ENCODE assay signal across 11 mouse cellular contexts in genomic region chr4:124317042-124317441, GRCm38 (mm10).
DNase-seq lines count a peak whose midpoint lies in the region; ATAC-seq and TF ChIP-seq lines count a peak whose summit lies in the region.
"Had no signal": no experiment of that assay in that cellular context is flagged by ENCODE, and none has a peak within 500 bp of the region (broad histone marks: within the 10 kb centered on the region; RNA-seq: fewer than 3 reads in every experiment).

No protein-coding gene starts in this region.

- peak; percentile 66 for ATAC-seq in kidney, embryonic 15.5 days (replicated peaks; ENCODE audit: low FRiP score)
- ATAC-seq in stomach, postnatal 0 days (ENCODE audit: low FRiP score, low TSS enrichment), result no peak
- ATAC-seq: forebrain, postnatal 0 days had no signal

- no peaks in the 10 kb centered on the region for H3K4me1 ChIP-seq in lung, adult 2 months (ENCODE audit: control insufficient read depth, insufficient read depth, low read length)
- H3K4me1 ChIP-seq in kidney, embryonic 15.5 days, result no peaks in the 10 kb centered on the region
- H3K4me1 ChIP-seq in stomach, postnatal 0 days (replicated peaks; ENCODE audit: control insufficient read depth, insufficient read depth), result no peaks in the 10 kb centered on the region

- H3K4me2 ChIP-seq in kidney, embryonic 15.5 days, result no peak overlapping the region
- no peak overlapping the region for H3K4me2 ChIP-seq in stomach, postnatal 0 days (replicated peaks; ENCODE audit: low read depth)

- TF ChIP-seq POLR2A in lung, adult 2 months (IDR thresholded peaks at IDR 0.05; ENCODE audit: borderline replicate concordance, extremely low read depth, low read depth, low read length), result no peak

- no peak overlapping the region for H3K27ac ChIP-seq in kidney, embryonic 15.5 days
- H3K27ac ChIP-seq in stomach, postnatal 0 days (replicated peaks), result no peak overlapping the region
- H3K27ac ChIP-seq: liver, embryonic 14.5 days had no signal

- H3K9me3 ChIP-seq in kidney, embryonic 15.5 days (replicated peaks), result no peaks in the 10 kb centered on the region
- no peaks in the 10 kb centered on the region for H3K9me3 ChIP-seq in stomach, postnatal 0 days (ENCODE audit: control insufficient read depth, low read length)

- peaks cover 10% of the 10 kb centered on the region; the same call in 1 of the 2 replicates for H3K27me3 ChIP-seq in kidney, embryonic 15.5 days
- H3K27me3 ChIP-seq in stomach, postnatal 0 days (ENCODE audit: control insufficient read depth, insufficient read depth, low read length), result no peaks in the 10 kb centered on the region

- no peak overlapping the region for H3K4me3 ChIP-seq in lung, adult 2 months (replicated peaks; ENCODE audit: extremely low read depth, low read depth, low read length)
- no peak overlapping the region for H3K4me3 ChIP-seq in kidney, embryonic 15.5 days (replicated peaks)
- H3K4me3 ChIP-seq in stomach, postnatal 0 days (ENCODE audit: low read depth, low read length), result no peak overlapping the region

- no peak for TF ChIP-seq CTCF in lung, adult 2 months (IDR thresholded peaks at IDR 0.05; ENCODE audit: insufficient read depth, low read length)
- TF ChIP-seq CTCF in stomach, postnatal 0 days (IDR thresholded peaks at IDR 0.05; ENCODE audit: low read depth), result no peak

- peak; percentile 30 for DNase-seq in adrenal gland, postnatal 10 days
- DNase-seq in adrenal gland, postnatal 4 days (ENCODE audit: low spot score in 2 of 2), result no peak
- DNase-seq in lung, postnatal 10 days, result peak; percentile 28
- DNase-seq in lung, adult 2 months, result no peak
- peak; percentile 34 for DNase-seq in stomach, postnatal 0 days (ENCODE audit: low spot score)
- DNase-seq in thymus, adult 18-20 months, result no peak
- DNase-seq in urinary bladder, postnatal 36 days (ENCODE audit: low spot score in 2 of 2), result no peak
- DNase-seq: cerebellum, adult 2 months had no signal

- TF ChIP-seq EP300 in stomach, postnatal 0 days (optimal IDR thresholded peaks at IDR 0.05), result no peak

- 15% methylated on average over 4 of the region's 4 CpGs for WGBS in lung, adult 2 months
- 17% methylated on average over 4 of the region's 4 CpGs for WGBS in kidney, embryonic 15.5 days
- WGBS in stomach, postnatal 0 days, result 13% methylated on average over 4 of the region's 4 CpGs

- no peaks in the 10 kb centered on the region for H3K36me3 ChIP-seq in kidney, embryonic 15.5 days
- H3K36me3 ChIP-seq in stomach, postnatal 0 days (ENCODE audit: control insufficient read depth, insufficient read depth, low read length), result no peaks in the 10 kb centered on the region

- no peak overlapping the region for H3K9ac ChIP-seq in kidney, embryonic 15.5 days
- no peak overlapping the region for H3K9ac ChIP-seq in stomach, postnatal 0 days (ENCODE audit: low read length)
- H3K9ac ChIP-seq: forebrain, postnatal 0 days; liver, embryonic 14.5 days had no signal

Comparison
In these comparisons a context has a peak if more than half of its experiments do, and no peak if none do; other contexts are left out.
1. DNase-seq: peak in adrenal gland, postnatal 10 days (single experiment), lung, postnatal 10 days (single experiment) and stomach, postnatal 0 days (single experiment); none in adrenal gland, postnatal 4 days (0 of 2), lung, adult 2 months (single experiment), thymus, adult 18-20 months (0 of 2) and urinary bladder, postnatal 36 days (0 of 2).